Mouse (Mus musculus) neural tube, embryonic 11.5 days (tissue): ENCODE measurements at regions not wholly inside any gene's neighbourhood (a gene's known extent, or its start where the extent isn't known, plus 50 kb on each side); places are given as distances from the start of the nearest gene placed in this dataset.

ENCODE experiments used
- ATAC-seq: fragments of 200-750 bp; cut with Nextera tagmentation; 2 replicates; pipeline ENCODE4 v1.8.0; 2017; ENCODE audit warnings: moderate number of reproducible peaks, mild to moderate bottlenecking, moderate TSS enrichment, moderate library complexity; ENCODE audit not compliant: insufficient read depth, low FRiP score, low TSS enrichment
- DNase-seq: peaks from one replicate; pipeline ENCODE4 v3.0.0-alpha.2; 2015; ENCODE audit warnings: low spot score
- H3K27ac ChIP-seq: fragments of 300-500 bp; sonication (generic); 2 replicates; pipeline ENCODE4 v1.5.1; 2014; ENCODE audit warnings: low read depth, mild to moderate bottlenecking, low read length
- H3K27me3 ChIP-seq: fragments of 300-500 bp; sonication (generic); 2 replicates; pipeline ENCODE4 v1.6.1; 2014; ENCODE audit warnings: mild to moderate bottlenecking, low read length, mixed read lengths; ENCODE audit not compliant: control insufficient read depth, insufficient read depth
- H3K36me3 ChIP-seq: fragments of 300-500 bp; sonication (generic); 2 replicates; pipeline ENCODE4 v1.6.1; 2014; ENCODE audit warnings: mild to moderate bottlenecking, low read length, moderate library complexity, mixed read lengths; ENCODE audit not compliant: control insufficient read depth, insufficient read depth
- H3K4me1 ChIP-seq: fragments of 300-500 bp; sonication (generic); 2 replicates; pipeline ENCODE4 v1.6.1; 2014; ENCODE audit warnings: low read length, mixed read lengths; ENCODE audit not compliant: control insufficient read depth, insufficient read depth
- H3K4me2 ChIP-seq: fragments of 300-500 bp; sonication (generic); 2 replicates; pipeline ENCODE4 v1.6.1; 2014; ENCODE audit warnings: low read depth, mild to moderate bottlenecking, moderate library complexity
- H3K4me3 ChIP-seq: fragments of 300-500 bp; sonication (generic); 2 replicates; pipeline ENCODE4 v1.5.1; 2014; ENCODE audit warnings: low read depth, low read length
- H3K9ac ChIP-seq: fragments of 300-500 bp; sonication (generic); 2 replicates; pipeline ENCODE4 v1.6.1; 2014; ENCODE audit warnings: mild to moderate bottlenecking, low read length
- H3K9me3 ChIP-seq: fragments of 300-500 bp; sonication (generic); 2 replicates; pipeline ENCODE4 v1.6.1; 2016; ENCODE audit warnings: low read length; ENCODE audit not compliant: control insufficient read depth
- WGBS: fragments of 180-500 bp; shearing (Covaris S2); extraction: QIAGEN DNeasy Blood & Tissue Kit; methylation state at CpG from one replicate; pipeline ENCODE4 v1.1.7; 2014; 5-methylcytosine and 5-hydroxymethylcytosine counted together

- ATAC-seq (no peak), DNase-seq (no peak)
- Histone ChIP-seq H3K4me3 (no peak overlapping the region), H3K4me2 (no peak overlapping the region), H3K27me3 (no peaks in the 10 kb centered on the region), H3K36me3 (no peaks in the 10 kb centered on the region), H3K9ac (no peak overlapping the region), H3K27ac (no peak overlapping the region), H3K9me3 (no peaks in the 10 kb centered on the region), H3K4me1 (no peaks in the 10 kb centered on the region)
- 86% methylated on average over 2 of the region's 2 CpGs for WGBS
Observed at GRCm38 (mm10) chr14:86463388-86463787, 677.6 kb downstream of the Diaph3 start.

GRCm38 (mm10) chr14:86453142-86453541, 687.9 kb downstream of the Diaph3 start:
- DNase-seq (no peak), ATAC-seq (no peak)
- Histone ChIP-seq H3K36me3 (no peaks in the 10 kb centered on the region), H3K27me3 (no peaks in the 10 kb centered on the region), H3K9me3 (no peaks in the 10 kb centered on the region), H3K4me3 (no peak overlapping the region), H3K27ac (no peak overlapping the region), H3K9ac (no peak overlapping the region), H3K4me1 (no peaks in the 10 kb centered on the region), H3K4me2 (no peak overlapping the region)
- WGBS: 83% methylated on average over 2 of the region's 2 CpGs

- no peak overlapping the region for H3K27ac ChIP-seq
- ATAC-seq (no peak), DNase-seq (no peak)
- no peaks in the 10 kb centered on the region for H3K4me1 ChIP-seq
- no peaks in the 10 kb centered on the region for H3K36me3 ChIP-seq
- no peak overlapping the region for H3K9ac ChIP-seq
- WGBS: 95% methylated on average over 1 of the region's 1 CpGs
- H3K4me2 ChIP-seq: no peak overlapping the region
- H3K27me3 ChIP-seq: no peaks in the 10 kb centered on the region
- H3K4me3 ChIP-seq: no peak overlapping the region
- H3K9me3 ChIP-seq: no peaks in the 10 kb centered on the region
Observed at GRCm38 (mm10) chr14:86450616-86451015, 690.4 kb downstream of the Diaph3 start.

DNA sequence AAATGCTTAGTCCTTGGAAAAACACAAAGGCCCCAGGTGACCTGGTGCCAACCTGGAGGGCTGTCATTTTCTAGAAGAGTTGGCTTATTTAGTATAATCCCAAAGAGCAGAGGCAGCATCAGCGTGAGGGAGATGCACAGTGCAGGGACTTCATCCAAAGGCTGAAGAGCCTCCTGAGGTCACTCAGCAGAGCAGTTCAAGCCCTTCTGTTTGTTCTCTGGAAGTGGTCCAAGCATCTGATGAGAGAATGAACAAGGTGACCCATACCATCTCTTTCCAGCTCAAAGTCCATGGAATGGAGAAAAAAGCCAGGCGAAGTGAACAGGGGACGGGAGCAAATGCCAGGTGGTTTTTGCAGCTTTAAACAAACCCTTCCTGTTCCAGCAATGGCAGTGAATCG, 695.9 kb downstream of the Diaph3 start:
- DNase-seq: no peak
- no peak for ATAC-seq
- no peaks in the 10 kb centered on the region for H3K36me3 ChIP-seq
- H3K4me1 ChIP-seq: no peaks in the 10 kb centered on the region
- H3K27ac ChIP-seq: no peak overlapping the region
- H3K9me3 ChIP-seq: no peaks in the 10 kb centered on the region
- no peaks in the 10 kb centered on the region for H3K27me3 ChIP-seq
- H3K4me3 ChIP-seq: no peak overlapping the region
- 83% methylated on average over 4 of the region's 4 CpGs for WGBS
- no peak overlapping the region for H3K9ac ChIP-seq
- no peak overlapping the region for H3K4me2 ChIP-seq

GRCm38 (mm10) chr14:86443921-86444835, 696.9 kb downstream of the Diaph3 start:
- Histone ChIP-seq H3K36me3 (no peaks in the 10 kb centered on the region), H3K4me3 (no peak overlapping the region), H3K4me2 (no peak overlapping the region), H3K27ac (no peak overlapping the region), H3K9ac (no peak overlapping the region), H3K9me3 (no peaks in the 10 kb centered on the region), H3K27me3 (no peaks in the 10 kb centered on the region), H3K4me1 (no peaks in the 10 kb centered on the region)
- ATAC-seq: no peak
- DNase-seq: no peak
- WGBS: 30% methylated on average over 5 of the region's 5 CpGs

DNA sequence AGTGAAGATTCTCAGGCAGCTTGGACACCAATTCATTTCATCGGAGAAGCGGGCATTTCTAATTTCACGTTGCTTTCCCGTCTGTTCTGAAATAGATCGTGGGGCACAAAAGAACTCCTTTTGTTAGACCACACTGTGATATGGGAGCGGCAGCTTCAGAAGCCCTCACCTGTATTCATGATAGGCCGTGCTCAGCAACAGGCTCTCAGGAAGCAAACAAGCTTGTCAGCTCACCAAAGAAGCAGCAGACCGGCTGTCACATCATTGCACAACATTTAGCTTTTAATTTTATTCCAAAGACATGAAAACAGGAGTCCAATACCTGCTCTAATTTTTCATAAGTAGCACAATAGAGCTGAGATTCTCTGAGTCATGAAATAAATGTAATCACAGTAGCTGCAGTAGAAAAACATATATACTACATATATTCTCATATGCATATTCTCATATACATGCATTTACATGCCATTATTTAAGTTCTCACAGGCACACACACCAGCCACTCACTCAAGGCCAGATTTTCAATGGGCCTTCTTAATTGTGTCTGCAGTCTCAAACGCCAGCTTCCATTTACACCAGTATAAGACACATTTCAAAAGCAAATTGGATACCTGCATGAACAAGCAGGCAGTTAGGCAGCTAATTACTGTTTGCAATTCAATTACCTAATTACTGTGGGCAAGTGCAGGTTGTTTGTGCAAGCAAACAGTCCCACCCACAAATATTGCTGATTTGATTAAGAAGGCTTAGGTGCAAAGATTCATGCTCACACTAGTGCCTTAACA, 698.9 kb downstream of the Diaph3 start:
- Histone ChIP-seq H3K9me3 (no peaks in the 10 kb centered on the region), H3K27me3 (no peaks in the 10 kb centered on the region), H3K9ac (no peak overlapping the region), H3K4me1 (no peaks in the 10 kb centered on the region), H3K36me3 (no peaks in the 10 kb centered on the region), H3K27ac (no peak overlapping the region), H3K4me3 (no peak overlapping the region), H3K4me2 (no peak overlapping the region)
- WGBS: 88% methylated on average over 9 of the region's 9 CpGs
- DNase-seq (no peak), ATAC-seq (no peak)

- H3K4me1 ChIP-seq: no peaks in the 10 kb centered on the region
- H3K36me3 ChIP-seq: no peaks in the 10 kb centered on the region
- no peak overlapping the region for H3K4me2 ChIP-seq
- no peak for ATAC-seq
- H3K27me3 ChIP-seq: no peaks in the 10 kb centered on the region
- no peak overlapping the region for H3K27ac ChIP-seq
- H3K4me3 ChIP-seq: no peak overlapping the region
- H3K9me3 ChIP-seq: no peaks in the 10 kb centered on the region
- WGBS: 87% methylated on average over 3 of the region's 3 CpGs
- no peak overlapping the region for H3K9ac ChIP-seq
- no peak for DNase-seq
Observed at GRCm38 (mm10) chr14:86437383-86437782, 703.7 kb downstream of the Diaph3 start.

GRCm38 (mm10) chr14:86435345-86435744, 705.7 kb downstream of the Diaph3 start:
- 79% methylated on average over 2 of the region's 2 CpGs for WGBS
- ATAC-seq (no peak), DNase-seq (no peak)
- no peak overlapping the region for H3K9ac ChIP-seq
- H3K9me3 ChIP-seq: no peaks in the 10 kb centered on the region
- no peaks in the 10 kb centered on the region for H3K36me3 ChIP-seq
- no peak overlapping the region for H3K4me2 ChIP-seq
- H3K27ac ChIP-seq: no peak overlapping the region
- no peak overlapping the region for H3K4me3 ChIP-seq
- no peaks in the 10 kb centered on the region for H3K27me3 ChIP-seq
- H3K4me1 ChIP-seq: no peaks in the 10 kb centered on the region
